In the genomic region with DNA sequence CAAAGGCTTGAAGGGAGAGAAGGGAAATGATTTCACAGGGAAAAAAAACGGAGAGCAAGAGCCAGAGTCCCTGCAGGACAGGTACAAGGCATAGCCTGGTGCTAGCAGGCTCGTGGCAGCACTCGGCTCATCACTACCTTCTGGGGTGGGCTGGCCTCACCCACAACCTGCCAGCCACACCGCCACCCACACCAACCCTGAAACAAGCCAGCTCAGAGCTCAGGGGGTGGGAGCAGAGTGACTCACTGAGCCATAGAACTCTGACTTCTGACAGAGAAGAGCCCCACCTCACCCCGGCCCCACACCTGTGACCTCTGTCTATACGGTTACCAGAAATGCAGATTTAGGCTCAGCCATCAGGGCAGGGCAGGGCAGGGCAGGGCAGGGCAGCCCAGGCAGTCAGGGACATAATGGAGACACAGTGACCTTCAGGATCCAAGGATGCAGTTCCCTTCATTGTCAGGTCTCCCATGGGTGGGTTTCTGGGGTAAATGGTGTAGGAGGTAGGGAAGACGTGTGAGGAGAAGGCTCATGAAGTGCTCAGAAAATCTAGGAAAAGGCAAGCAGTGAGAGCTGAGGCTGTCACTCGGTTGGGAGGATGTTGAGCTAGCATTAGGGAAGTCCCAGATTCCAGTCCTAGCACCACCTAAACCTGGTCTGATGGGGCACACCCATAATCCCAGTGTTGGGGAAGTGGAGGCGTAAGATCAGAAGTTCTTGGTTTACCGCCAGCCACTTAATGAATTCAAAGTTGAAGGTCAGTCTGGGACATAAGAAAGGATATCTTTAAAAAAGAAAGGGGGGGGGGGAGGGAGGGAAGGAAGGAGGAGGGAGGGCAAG, we compare ENCODE assay signal across 17 mouse cellular contexts. TPM values are rescaled to one million over a fixed set of nuclear protein-coding genes. Genes with fewer than 3 reads are reported as not detected.
DNase-seq lines count a peak whose midpoint lies in the region.
"Had no signal": no experiment of that assay in that cellular context is flagged by ENCODE, and none has a peak within 500 bp of the region (broad histone marks: within the 10 kb centered on the region; RNA-seq: fewer than 3 reads in every experiment).

No protein-coding gene starts in this region.

- H3K4me1 ChIP-seq in midbrain, embryonic 10.5 days = no peaks in the 10 kb centered on the region
- H3K4me1 ChIP-seq: embryonic facial prominence, embryonic 13.5 days; hindbrain, embryonic 10.5 days; liver, embryonic 13.5 days; midbrain, embryonic 15.5 days; neural tube, embryonic 13.5 days had no signal

- WGBS in midbrain, embryonic 10.5 days = 80% methylated on average over 10 of the region's 10 CpGs

- H3K9me3 ChIP-seq in midbrain, embryonic 10.5 days (replicated peaks) = peaks cover 2% of the 10 kb centered on the region; the same call in 1 of the 2 replicates
- H3K9me3 ChIP-seq: embryonic facial prominence, embryonic 13.5 days; midbrain, embryonic 15.5 days had no signal

- peak; percentile 41 to 71 for DNase-seq in frontal cortex, adult 2 months (ENCODE audit: extremely low spot score in 1 of 2, low spot score in 1 of 2)
- DNase-seq in frontal cortex, postnatal 10 days (ENCODE audit: low spot score in 2 of 2) = no peak
- DNase-seq in right cerebral cortex, postnatal 25 days = peak; percentile 29
- DNase-seq in right cerebral cortex, postnatal 4 days = no peak
- peak; percentile 32 to 53 for DNase-seq in left cerebral cortex, postnatal 36 days (ENCODE audit: low spot score in 2 of 2)
- DNase-seq in thymus, postnatal 4 days = peak; percentile 47
- no peak for DNase-seq in heart, adult 9 months (ENCODE audit: low spot score in 2 of 2)
- DNase-seq in midbrain, embryonic 10.5 days (ENCODE audit: low spot score) = no peak
- DNase-seq: cerebellum, postnatal 36 days; forebrain, postnatal 0 days; kidney, adult 2 months; liver, embryonic 13.5 days; lung, postnatal 14 days had no signal

- intact Hi-C loops in left cerebral cortex, postnatal 36 days (cut with DNase I) = loop anchor here (5.0 kb wide), 2 partner anchors 52 to 58 kb away; a partner anchor contains a TSS

- H3K4me3 ChIP-seq in midbrain, embryonic 10.5 days = no peak overlapping the region
- H3K4me3 ChIP-seq: embryonic facial prominence, embryonic 13.5 days; hindbrain, embryonic 10.5 days; liver, embryonic 13.5 days; midbrain, embryonic 15.5 days; neural tube, embryonic 13.5 days had no signal

- H3K27ac ChIP-seq in midbrain, embryonic 10.5 days (replicated peaks) = no peak overlapping the region
- H3K27ac ChIP-seq: embryonic facial prominence, embryonic 13.5 days; hindbrain, embryonic 10.5 days; liver, embryonic 13.5 days; midbrain, embryonic 15.5 days; neural tube, embryonic 13.5 days had no signal

- no peaks in the 10 kb centered on the region for H3K36me3 ChIP-seq in midbrain, embryonic 10.5 days
- H3K36me3 ChIP-seq: embryonic facial prominence, embryonic 13.5 days; hindbrain, embryonic 10.5 days; liver, embryonic 13.5 days; midbrain, embryonic 15.5 days; neural tube, embryonic 13.5 days had no signal

- no peaks in the 10 kb centered on the region for H3K27me3 ChIP-seq in midbrain, embryonic 10.5 days (ENCODE audit: low read depth, poor library complexity, severe bottlenecking)
- H3K27me3 ChIP-seq: embryonic facial prominence, embryonic 13.5 days; liver, embryonic 13.5 days; midbrain, embryonic 15.5 days; neural tube, embryonic 13.5 days had no signal

RNA-seq across cellular contexts. Expression of a gene that starts 58.6 kb away (rescaled TPM):
- polyA plus RNA-seq in frontal cortex, adult 2 months (2012; rRNA removed) = 3.6 and 3.7 TPM in 2 replicates
- total RNA-seq in left cerebral cortex, postnatal 36 days (2021) = 10 to 100 TPM; 16.8 to 23.2 TPM
- 6.3 and 7.0 TPM in 2 replicates for polyA plus RNA-seq in midbrain, embryonic 10.5 days (2016; fragmentation: Nextera tagmentation; extraction: Ambion mirVana)

Comparison
In these comparisons a context has a peak if more than half of its experiments do, and no peak if none do; other contexts are left out.
1. DNase-seq: peak in frontal cortex, adult 2 months (2 of 2), right cerebral cortex, postnatal 25 days (single experiment), left cerebral cortex, postnatal 36 days (2 of 2) and thymus, postnatal 4 days (single experiment); none in frontal cortex, postnatal 10 days (0 of 2), right cerebral cortex, postnatal 4 days (single experiment), heart, adult 9 months (0 of 2) and midbrain, embryonic 10.5 days (single experiment).